Mouse (Mus musculus) bone marrow, adult 2 months (tissue): ENCODE measurements at regions not wholly inside any gene's neighbourhood (a gene's known extent, or its start where the extent isn't known, plus 50 kb on each side); places are given as distances from the start of the nearest gene placed in this dataset.

ENCODE experiments used
- CTCF ChIP-seq: fragments of 200-500 bp; IDR thresholded peaks from 2 replicates; pipeline ENCODE4 v1.5.1; 2011; ENCODE audit warnings: low read length, control low read depth; ENCODE audit not compliant: control insufficient read depth, insufficient read depth
- POLR2A ChIP-seq: fragments of 200-500 bp; IDR thresholded peaks from 2 replicates; pipeline ENCODE4 v1.6.1; 2011; ENCODE audit warnings: low read depth, mild to moderate bottlenecking, control low read depth, low read length, borderline replicate concordance; ENCODE audit not compliant: control insufficient read depth

GRCm38 (mm10) chr6:66428370-66428769 is 106.8 kb upstream of the Mad2l1 start:
- no peak for TF ChIP-seq CTCF
- TF ChIP-seq POLR2A = no peak
